Mouse (Mus musculus) myocyte (in vitro differentiated cells): ENCODE results near the gene Ptpn13.

Experiments
- MAX ChIP-seq: IDR thresholded peaks from one replicate; pipeline ENCODE4 v1.6.1; 2011; ENCODE audit warnings: low read depth, mild to moderate bottlenecking, control low read depth
- MYOD1 ChIP-seq, 3 experiments: IDR thresholded peaks; one replicate each; pipeline ENCODE4 v1.6.1; 2011; ENCODE audit warnings: control low read depth in 2 of 3, low read depth in 2 of 3, mild to moderate bottlenecking in 2 of 3, moderate library complexity in 1 of 3; ENCODE audit not compliant: insufficient read length in 2 of 3, control insufficient read depth in 1 of 3
- POLR2A ChIP-seq: IDR thresholded peaks from one replicate; pipeline ENCODE4 v1.6.1; 2011; ENCODE audit warnings: low read depth, mild to moderate bottlenecking, control low read depth, moderate library complexity; ENCODE audit not compliant: insufficient read length
- TCF12 ChIP-seq: IDR thresholded peaks from one replicate; pipeline ENCODE4 v1.6.1; 2011; ENCODE audit warnings: mild to moderate bottlenecking, control low read depth; ENCODE audit not compliant: poor library complexity, insufficient read depth, severe bottlenecking
- USF1 ChIP-seq: IDR thresholded peaks from one replicate; pipeline ENCODE4 v1.6.1; 2011; ENCODE audit warnings: low read depth, mild to moderate bottlenecking, control low read depth, moderate library complexity

DNA sequence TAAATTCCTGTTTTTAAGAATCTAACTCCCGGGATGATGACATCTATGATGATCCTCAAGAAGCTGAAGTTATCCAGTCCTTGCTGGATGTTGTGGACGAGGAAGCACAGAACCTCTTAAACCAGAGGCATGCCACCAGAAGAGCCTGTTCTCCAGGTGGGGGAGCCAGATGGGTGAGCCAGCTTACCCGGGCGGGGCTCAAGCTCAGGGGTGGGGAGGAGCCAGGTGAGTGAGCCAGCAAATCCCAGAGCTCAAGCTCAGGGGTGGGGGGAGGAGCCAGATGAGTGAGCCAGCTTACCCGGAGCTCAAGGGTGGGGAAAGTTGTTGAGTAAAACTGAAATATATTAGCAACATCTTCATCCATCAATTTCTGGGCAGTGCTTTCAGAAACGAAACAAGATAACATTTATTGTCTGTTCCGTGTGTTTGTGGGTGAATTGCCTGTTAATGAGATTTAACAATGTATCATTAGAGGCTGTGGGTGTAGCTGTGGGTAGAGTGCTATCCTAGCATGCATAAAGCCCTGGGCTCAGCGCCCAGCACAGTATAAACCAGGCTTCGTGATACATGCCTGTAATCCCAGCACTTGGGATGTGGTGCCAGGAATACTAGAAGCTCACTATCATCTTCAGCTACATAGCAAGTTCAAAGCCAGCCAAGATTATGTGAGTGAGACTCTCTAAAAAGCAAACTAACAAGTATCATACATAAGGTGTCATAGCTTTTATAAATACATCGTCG, 154.9 kb downstream of the Ptpn13 start:
- TF ChIP-seq TCF12, result no peak
- TF ChIP-seq POLR2A, result no peak
- no peak for TF ChIP-seq USF1
- TF ChIP-seq MYOD1 (IDR thresholded peaks at IDR 0.05; ENCODE audit: control insufficient read depth in 1 of 3, insufficient read length in 2 of 3, low read depth in 2 of 3), result no peak
- no peak for TF ChIP-seq MAX
